Mouse (Mus musculus) liver, postnatal 0 days (tissue): ENCODE measurements at regions not wholly inside any gene's neighbourhood (a gene's known extent, or its start where the extent isn't known, plus 50 kb on each side); places are given as distances from the start of the nearest gene placed in this dataset.

Experiments used
- ATAC-seq: fragments of 200-750 bp; cut with Nextera tagmentation; 2 replicates; pipeline ENCODE4 v1.8.0; 2017; ENCODE audit warnings: mild to moderate bottlenecking, moderate library complexity
- DNase-seq: peaks from one replicate; pipeline ENCODE4 v3.0.0-alpha.2; 2016
- H3K27ac ChIP-seq: fragments of 300-500 bp; sonication (generic); 2 replicates; pipeline ENCODE4 v1.5.1; 2014; ENCODE audit warnings: antibody characterized with exemption, moderate library complexity, mild to moderate bottlenecking, low read depth
- H3K27me3 ChIP-seq: fragments of 300-500 bp; sonication (generic); 2 replicates; pipeline ENCODE4 v1.6.1; 2014; ENCODE audit warnings: low read length, control low read depth, mixed read lengths; ENCODE audit not compliant: insufficient read depth
- H3K36me3 ChIP-seq: fragments of 300-500 bp; sonication (generic); replicated peaks from 2 replicates; pipeline ENCODE4 v1.6.1; 2014; ENCODE audit warnings: mild to moderate bottlenecking, control low read depth, low read length, moderate library complexity, mixed read lengths; ENCODE audit not compliant: insufficient read depth
- H3K4me1 ChIP-seq: fragments of 300-500 bp; sonication (generic); 2 replicates; pipeline ENCODE4 v1.6.1; 2014; ENCODE audit warnings: antibody characterized with exemption, mild to moderate bottlenecking, control low read depth; ENCODE audit not compliant: insufficient read depth
- H3K4me2 ChIP-seq: fragments of 300-500 bp; sonication (generic); 2 replicates; pipeline ENCODE4 v1.6.1; 2014; ENCODE audit warnings: low read depth, mild to moderate bottlenecking, low read length, moderate library complexity, mixed read lengths
- H3K4me3 ChIP-seq: fragments of 300-500 bp; sonication (generic); 2 replicates; pipeline ENCODE4 v1.5.1; 2014; ENCODE audit warnings: low read depth, low read length
- H3K9ac ChIP-seq: fragments of 300-500 bp; sonication (generic); replicated peaks from 2 replicates; pipeline ENCODE4 v1.6.1; 2014; ENCODE audit warnings: mild to moderate bottlenecking, moderate library complexity
- H3K9me3 ChIP-seq: fragments of 300-500 bp; sonication (generic); 2 replicates; pipeline ENCODE4 v1.6.1; 2016; ENCODE audit warnings: mild to moderate bottlenecking, control low read depth, low read length, mixed read lengths
- CTCF ChIP-seq: sonication (generic); IDR thresholded peaks from 2 replicates; pipeline ENCODE4 v1.5.1; 2016; ENCODE audit warnings: antibody characterized with exemption, low read depth
- EP300 ChIP-seq: IDR thresholded peaks from 2 replicates; pipeline ENCODE4 v1.6.1; 2016; ENCODE audit warnings: antibody characterized with exemption, low read depth, mild to moderate bottlenecking
- WGBS: fragments of 180-500 bp; shearing (Covaris S2); extraction: QIAGEN DNeasy Blood & Tissue Kit; methylation state at CpG from one replicate; pipeline ENCODE4 v1.1.7; 2014; ENCODE audit not compliant: insufficient replicate concordance; 5-methylcytosine and 5-hydroxymethylcytosine counted together

DNA sequence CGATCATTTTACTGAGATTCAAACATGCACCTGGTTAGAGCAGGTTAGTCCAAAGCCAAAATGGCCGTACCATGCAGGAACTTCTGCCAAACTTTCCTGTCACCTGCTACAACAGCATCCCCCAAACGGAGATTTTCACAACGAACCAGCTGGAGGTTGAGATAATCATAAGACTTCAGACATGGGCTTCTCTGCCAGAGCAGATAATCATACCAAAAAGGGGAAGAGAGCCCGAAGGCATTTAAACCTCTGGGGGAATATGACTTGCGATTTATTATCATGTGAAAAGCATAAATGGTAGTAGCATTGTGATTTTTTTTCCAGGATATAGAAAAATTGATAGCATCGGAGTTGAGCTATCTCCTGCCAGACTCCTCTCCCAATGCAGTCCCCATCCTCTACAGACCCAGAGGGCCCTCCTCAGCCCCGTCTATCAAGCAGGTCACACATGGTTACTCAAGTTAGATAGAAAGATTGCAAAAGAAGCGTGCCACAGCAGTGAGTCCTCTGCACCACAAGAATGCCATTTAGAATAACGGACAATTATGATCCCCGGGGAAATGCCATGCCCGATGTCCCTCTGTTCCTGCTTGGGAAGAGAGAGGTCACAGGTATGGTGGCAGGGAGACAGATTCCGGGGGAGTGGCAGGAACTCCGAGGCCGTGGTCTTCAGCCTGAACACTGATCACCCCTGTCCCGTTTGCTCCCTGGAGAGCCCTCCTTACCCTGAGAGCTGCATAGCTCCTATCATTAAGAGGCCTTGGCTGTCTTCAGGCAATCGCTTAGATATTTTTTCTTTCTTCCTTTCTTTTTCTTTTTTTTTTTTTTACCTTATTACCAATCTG, 151.3 kb upstream of the Lmo4 start:
- WGBS = 49% methylated on average over 17 of the region's 17 CpGs
- no peak for DNase-seq
- H3K4me3 ChIP-seq = no peak overlapping the region
- H3K27me3 ChIP-seq = no peaks in the 10 kb centered on the region
- no peak overlapping the region for H3K4me2 ChIP-seq
- H3K9me3 ChIP-seq = no peaks in the 10 kb centered on the region
- ATAC-seq = no peak
- no peak overlapping the region for H3K27ac ChIP-seq
- H3K36me3 ChIP-seq = no peaks in the 10 kb centered on the region
- no peaks in the 10 kb centered on the region for H3K4me1 ChIP-seq
- H3K9ac ChIP-seq = no peak overlapping the region
- TF ChIP-seq CTCF = no peak
- TF ChIP-seq EP300 = no peak

DNA sequence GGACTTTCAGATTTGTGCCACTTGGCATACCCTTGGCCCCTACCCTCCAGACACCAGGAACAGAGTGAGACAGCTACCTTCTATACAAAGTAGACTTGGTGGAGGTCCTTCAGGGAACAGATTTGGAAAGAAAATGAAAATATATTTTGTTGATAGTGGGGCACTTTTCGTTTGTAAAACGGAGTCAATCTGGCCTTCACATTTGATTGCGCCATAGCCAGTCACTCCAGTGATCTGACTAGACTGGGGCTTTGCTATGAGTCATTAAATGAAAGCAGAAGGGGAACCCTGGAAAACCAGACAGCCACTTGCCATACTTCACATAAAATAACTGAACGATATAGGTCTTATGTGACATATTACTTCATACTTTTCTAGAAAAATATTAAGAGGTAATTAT, 147.5 kb upstream of the Lmo4 start:
- no peak overlapping the region for H3K9ac ChIP-seq
- no peaks in the 10 kb centered on the region for H3K9me3 ChIP-seq
- H3K27ac ChIP-seq = no peak overlapping the region
- H3K36me3 ChIP-seq = no peaks in the 10 kb centered on the region
- H3K4me1 ChIP-seq = no peaks in the 10 kb centered on the region
- 66% methylated on average over 4 of the region's 4 CpGs for WGBS
- ATAC-seq (no peak), DNase-seq (no peak)
- H3K4me2 ChIP-seq = no peak overlapping the region
- H3K4me3 ChIP-seq = no peak overlapping the region
- no peaks in the 10 kb centered on the region for H3K27me3 ChIP-seq
- no peak for TF ChIP-seq EP300
- TF ChIP-seq CTCF = no peak

GRCm38 (mm10) chr3:144348431-144348830, 143.4 kb upstream of the Lmo4 start:
- H3K27ac ChIP-seq = no peak overlapping the region
- no peaks in the 10 kb centered on the region for H3K27me3 ChIP-seq
- no peaks in the 10 kb centered on the region for H3K36me3 ChIP-seq
- H3K9me3 ChIP-seq = no peaks in the 10 kb centered on the region
- 69% methylated on average over 9 of the region's 9 CpGs for WGBS
- no peak for TF ChIP-seq CTCF
- no peak overlapping the region for H3K4me3 ChIP-seq
- H3K9ac ChIP-seq = no peak overlapping the region
- DNase-seq = no peak
- no peak for ATAC-seq
- H3K4me2 ChIP-seq = no peak overlapping the region
- H3K4me1 ChIP-seq = no peaks in the 10 kb centered on the region

GRCm38 (mm10) chr3:144335237-144335636, 130.2 kb upstream of the Lmo4 start:
- no peak overlapping the region for H3K4me2 ChIP-seq
- H3K4me1 ChIP-seq = no peaks in the 10 kb centered on the region
- H3K27me3 ChIP-seq = no peaks in the 10 kb centered on the region
- WGBS = 69% methylated on average over 3 of the region's 3 CpGs
- no peak overlapping the region for H3K9ac ChIP-seq
- H3K27ac ChIP-seq = no peak overlapping the region
- DNase-seq = no peak
- H3K36me3 ChIP-seq = no peaks in the 10 kb centered on the region
- H3K9me3 ChIP-seq = no peaks in the 10 kb centered on the region
- no peak for TF ChIP-seq CTCF
- TF ChIP-seq EP300 = no peak
- no peak for ATAC-seq
- no peak overlapping the region for H3K4me3 ChIP-seq

GRCm38 (mm10) chr3:144334201-144334600, 129.2 kb upstream of the Lmo4 start:
- no peak for ATAC-seq
- Histone ChIP-seq H3K9ac (no peak overlapping the region), H3K27me3 (no peaks in the 10 kb centered on the region), H3K4me2 (no peak overlapping the region), H3K4me1 (no peaks in the 10 kb centered on the region), H3K9me3 (no peaks in the 10 kb centered on the region), H3K36me3 (no peaks in the 10 kb centered on the region), H3K4me3 (no peak overlapping the region), H3K27ac (no peak overlapping the region)
- TF ChIP-seq CTCF = no peak
- TF ChIP-seq EP300 = no peak
- WGBS = 64% methylated on average over 5 of the region's 5 CpGs
- DNase-seq = no peak

GRCm38 (mm10) chr3:144332353-144332752, 127.3 kb upstream of the Lmo4 start:
- Histone ChIP-seq H3K27ac (no peak overlapping the region), H3K4me2 (no peak overlapping the region), H3K4me3 (no peak overlapping the region), H3K9ac (no peak overlapping the region), H3K36me3 (no peaks in the 10 kb centered on the region), H3K4me1 (no peaks in the 10 kb centered on the region), H3K27me3 (no peaks in the 10 kb centered on the region), H3K9me3 (no peaks in the 10 kb centered on the region)
- WGBS = 32% methylated on average over 5 of the region's 5 CpGs
- no peak for TF ChIP-seq EP300
- no peak for TF ChIP-seq CTCF
- no peak for ATAC-seq
- DNase-seq = no peak
